Mouse (Mus musculus) kidney, postnatal 14 days (tissue): ENCODE data around the gene Olfr140.

ENCODE experiments used
- DNase-seq: peaks from one replicate; pipeline ENCODE4 v3.0.0; 2022; ENCODE audit warnings: mixed read lengths

The Olfr140 gene

DNA sequence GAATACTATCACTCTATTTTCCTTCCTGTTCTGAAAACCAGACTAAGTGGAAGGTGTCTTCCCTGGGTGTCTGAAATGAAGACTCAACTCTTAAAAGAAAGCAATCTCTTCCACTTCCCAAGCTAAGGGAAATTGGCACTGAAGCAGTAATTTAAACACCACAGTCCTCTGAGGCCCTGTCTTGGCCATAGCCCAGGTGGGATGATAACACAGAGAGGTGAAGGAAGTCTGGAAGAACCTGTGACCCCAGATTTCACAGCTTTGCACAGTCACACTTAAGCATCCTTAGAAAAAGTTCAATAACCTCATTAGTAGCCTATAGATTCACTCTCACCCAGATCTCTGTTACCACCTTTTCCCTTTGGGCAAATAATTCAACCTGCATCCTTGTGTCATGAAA, at the start of gene Olfr140:
TSS of gene Olfr140 (minus strand) at position 101 of the 400 bp plus-strand sequence.
- no peak for DNase-seq

GRCm38 (mm10) chr2:90070065-90070464, 6.7 kb upstream of the Olfr140 start:
- no peak for DNase-seq

DNA sequence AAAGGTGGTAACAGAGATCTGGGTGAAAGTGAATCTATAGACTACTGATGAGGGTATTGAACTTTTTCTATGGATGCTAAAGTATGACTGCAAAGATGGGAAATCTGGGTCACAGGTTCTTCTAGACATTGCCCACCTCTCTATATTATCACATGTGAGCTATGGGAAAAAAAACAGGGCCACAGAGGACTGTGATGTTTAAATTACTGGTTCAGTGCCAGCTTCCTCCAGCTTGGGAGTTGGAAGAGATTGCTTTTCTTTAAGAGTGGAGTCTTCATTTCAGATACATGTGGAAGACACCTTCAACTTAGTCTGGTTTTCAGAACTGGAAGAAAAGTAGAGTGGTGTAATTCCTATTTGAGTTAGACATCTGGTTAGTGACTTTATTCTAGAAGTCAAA, 28.4 kb downstream of the Olfr140 start, which contains the start of gene Olfr1265:
TSS of gene Olfr1265 (plus strand) at position 301 of the 400 bp plus-strand sequence.
- DNase-seq = no peak

- DNase-seq = no peak
These were observed 37.9 kb downstream of the Olfr140 start, which contains the start of gene Olfr1264 for GRCm38 (mm10) chr2:90025477-90025876. Olfr1264 (minus strand) TSS chr2:90025577.

DNA sequence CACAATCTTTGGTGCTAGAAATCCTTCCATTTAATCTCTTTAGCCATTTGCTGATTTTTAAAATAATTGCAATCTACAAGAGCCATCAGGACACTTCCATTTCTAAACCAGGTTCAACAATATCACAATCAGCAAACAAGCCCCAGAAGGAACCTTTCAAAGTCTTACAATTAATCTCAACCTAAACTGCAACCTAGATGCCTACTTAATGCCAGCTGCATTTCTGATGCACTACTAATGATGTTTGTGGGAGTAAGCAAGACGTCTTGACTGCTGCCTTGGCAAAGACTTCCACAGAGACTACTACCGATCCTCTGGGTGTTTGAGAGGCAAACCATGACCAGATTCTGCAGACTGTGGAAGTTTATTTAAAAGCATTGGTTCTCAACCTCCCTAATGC, 51.6 kb downstream of the Olfr140 start, which contains the start of gene Olfr1263:
TSS of gene Olfr1263 (plus strand) at position 301 of the 400 bp plus-strand sequence.
- DNase-seq = no peak

- no peak for DNase-seq
These were observed 63.5 kb downstream of the Olfr140 start, which contains the start of gene Olfr1262 for GRCm38 (mm10) chr2:89999845-90000244. Olfr1262 (plus strand) TSS chr2:90000145.
